In the genomic region with DNA sequence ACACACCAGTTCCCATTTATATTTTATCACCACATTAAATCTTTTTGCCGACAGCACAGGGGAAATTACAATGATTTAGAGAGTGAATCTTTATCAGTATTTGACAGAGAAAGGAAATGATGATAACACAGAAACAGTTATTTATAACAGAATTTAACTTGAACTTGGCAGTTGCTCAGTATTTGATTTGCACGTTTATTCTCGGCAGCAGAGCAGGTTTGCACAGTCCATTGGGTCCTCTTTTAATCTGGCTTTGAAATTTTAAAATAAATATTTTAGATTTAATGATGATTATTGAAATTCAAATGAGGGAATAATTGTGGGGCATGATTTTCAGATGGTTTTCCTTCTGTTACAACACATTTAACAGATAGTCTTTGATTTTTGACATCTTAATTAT, we compare ENCODE assay signal across 28 mouse cellular contexts.
DNase-seq lines count a peak whose midpoint lies in the region; ATAC-seq and TF ChIP-seq lines count a peak whose summit lies in the region.
"Had no signal": no experiment of that assay in that cellular context is flagged by ENCODE, and none has a peak within 500 bp of the region (broad histone marks: within the 10 kb centered on the region; RNA-seq: fewer than 3 reads in every experiment).

No protein-coding gene starts in this region.

- no peak for TF ChIP-seq CTCF in kidney, adult 2 months (conservative IDR thresholded peaks at IDR 0.05; ENCODE audit: insufficient read depth, insufficient read length, low read depth, low read length)
- TF ChIP-seq CTCF in midbrain, postnatal 0 days (IDR thresholded peaks at IDR 0.05) = no peak

- WGBS in kidney, adult 2 months = 49% methylated on average over 3 of the region's 3 CpGs
- WGBS in midbrain, embryonic 11.5 days = 88% methylated on average over 3 of the region's 3 CpGs
- 44% methylated on average over 3 of the region's 3 CpGs for WGBS in midbrain, postnatal 0 days

- H3K4me3 ChIP-seq in kidney, adult 2 months (ENCODE audit: insufficient read depth, low read depth, low read length) = no peak overlapping the region
- no peak overlapping the region for H3K4me3 ChIP-seq in midbrain, embryonic 11.5 days (ENCODE audit: low read depth, low read length)
- no peak overlapping the region for H3K4me3 ChIP-seq in midbrain, postnatal 0 days (ENCODE audit: low read depth, low read length)
- H3K4me3 ChIP-seq: embryonic facial prominence, embryonic 12.5 days; embryonic facial prominence, embryonic 15.5 days; heart, adult 2 months; heart, embryonic 10.5 days; heart, embryonic 13.5 days had no signal

- H3K9me3 ChIP-seq in midbrain, embryonic 11.5 days (ENCODE audit: control insufficient read depth, low read length) = no peaks in the 10 kb centered on the region
- no peaks in the 10 kb centered on the region for H3K9me3 ChIP-seq in midbrain, postnatal 0 days (ENCODE audit: low read length)
- H3K9me3 ChIP-seq: embryonic facial prominence, embryonic 12.5 days; embryonic facial prominence, embryonic 15.5 days; G1E; heart, embryonic 10.5 days; heart, embryonic 13.5 days had no signal

- no peak overlapping the region for H3K9ac ChIP-seq in midbrain, embryonic 11.5 days (ENCODE audit: low read length)
- no peak overlapping the region for H3K9ac ChIP-seq in midbrain, postnatal 0 days (replicated peaks; ENCODE audit: low read length, poor library complexity, severe bottlenecking)
- H3K9ac ChIP-seq: embryonic facial prominence, embryonic 12.5 days; embryonic facial prominence, embryonic 15.5 days; heart, embryonic 13.5 days; hindbrain, embryonic 14.5 days had no signal

- H3K27me3 ChIP-seq in kidney, adult 2 months (replicated peaks; ENCODE audit: control insufficient read depth, insufficient read depth, low read length) = no peaks in the 10 kb centered on the region
- no peaks in the 10 kb centered on the region for H3K27me3 ChIP-seq in midbrain, embryonic 11.5 days (ENCODE audit: control insufficient read depth, insufficient read depth, low read length)
- H3K27me3 ChIP-seq in midbrain, postnatal 0 days (ENCODE audit: insufficient read depth, low read length) = no peaks in the 10 kb centered on the region
- H3K27me3 ChIP-seq: CH12.LX; embryonic facial prominence, embryonic 12.5 days; embryonic facial prominence, embryonic 15.5 days; heart, embryonic 13.5 days; Patski had no signal

- peak; percentile 2 for DNase-seq in kidney, adult 2 months
- DNase-seq in kidney, postnatal 4 days = no peak
- peak; percentile 13 for DNase-seq in layer of hippocampus, adult 9-10 months (ENCODE audit: low spot score)
- no peak for DNase-seq in layer of hippocampus, adult 8-10 months (ENCODE audit: low spot score in 2 of 2)
- DNase-seq in midbrain, embryonic 11.5 days (ENCODE audit: low spot score, missing footprints) = peak; percentile 51
- DNase-seq in midbrain, postnatal 0 days (ENCODE audit: low spot score) = no peak
- DNase-seq in right cerebral cortex, adult 18-20 months = no peak
- DNase-seq: adrenal gland, postnatal 10 days; adrenal gland, postnatal 36 days; B cell, adult 2 months; cerebellum, adult 11 months; cerebellum, adult 2 months; cerebellum, adult 9-11 months; cerebellum, postnatal 25 days; gastrocnemius, postnatal 10 days; gastrocnemius, postnatal 36 days; heart, adult 2 months; heart, postnatal 14 days; heart, postnatal 4 days had no signal

- H3K4me2 ChIP-seq in midbrain, embryonic 11.5 days = no peak overlapping the region
- H3K4me2 ChIP-seq in midbrain, postnatal 0 days (ENCODE audit: low read depth, low read length, poor library complexity, severe bottlenecking) = no peak overlapping the region
- H3K4me2 ChIP-seq: embryonic facial prominence, embryonic 12.5 days; embryonic facial prominence, embryonic 15.5 days; heart, embryonic 13.5 days; hindbrain, embryonic 14.5 days had no signal

- no peaks in the 10 kb centered on the region for H3K36me3 ChIP-seq in kidney, adult 2 months (ENCODE audit: control insufficient read depth, insufficient read depth, low read length)
- no peaks in the 10 kb centered on the region for H3K36me3 ChIP-seq in midbrain, embryonic 11.5 days (ENCODE audit: control insufficient read depth, insufficient read depth, low read length)
- H3K36me3 ChIP-seq in midbrain, postnatal 0 days (ENCODE audit: insufficient read depth, low read length) = no peaks in the 10 kb centered on the region
- H3K36me3 ChIP-seq: embryonic facial prominence, embryonic 12.5 days; embryonic facial prominence, embryonic 15.5 days; G1E; heart, embryonic 10.5 days; heart, embryonic 13.5 days had no signal

- TF ChIP-seq POLR2A in kidney, adult 2 months (IDR thresholded peaks at IDR 0.05; ENCODE audit: low read depth, low read length) = no peak

- no peaks in the 10 kb centered on the region for H3K4me1 ChIP-seq in kidney, adult 2 months (ENCODE audit: control insufficient read depth, insufficient read depth, low read length)
- H3K4me1 ChIP-seq in midbrain, embryonic 11.5 days (ENCODE audit: control insufficient read depth, insufficient read depth, low read length) = no peaks in the 10 kb centered on the region
- H3K4me1 ChIP-seq in midbrain, postnatal 0 days (ENCODE audit: insufficient read depth, low read length) = no peaks in the 10 kb centered on the region
- H3K4me1 ChIP-seq: embryonic facial prominence, embryonic 12.5 days; embryonic facial prominence, embryonic 15.5 days; heart, embryonic 10.5 days; heart, embryonic 13.5 days had no signal

- no peak for ATAC-seq in midbrain, embryonic 11.5 days (ENCODE audit: low FRiP score)
- ATAC-seq in midbrain, postnatal 0 days (ENCODE audit: low FRiP score) = no peak
- ATAC-seq: forebrain, embryonic 14.5 days; Patski had no signal

- no peak overlapping the region for H3K27ac ChIP-seq in kidney, adult 2 months (ENCODE audit: insufficient read depth, low read depth, low read length)
- H3K27ac ChIP-seq in midbrain, embryonic 11.5 days (ENCODE audit: low read depth, low read length) = no peak overlapping the region
- no peak overlapping the region for H3K27ac ChIP-seq in midbrain, postnatal 0 days (ENCODE audit: low read depth, low read length)
- H3K27ac ChIP-seq: embryonic facial prominence, embryonic 12.5 days; embryonic facial prominence, embryonic 15.5 days; heart, adult 2 months; heart, embryonic 10.5 days; heart, embryonic 13.5 days; hindbrain, embryonic 14.5 days had no signal

Comparison
In these comparisons a context has a peak if more than half of its experiments do, and no peak if none do; other contexts are left out.
1. DNase-seq: peak in kidney, adult 2 months (single experiment), layer of hippocampus, adult 9-10 months (single experiment) and midbrain, embryonic 11.5 days (single experiment); none in kidney, postnatal 4 days (0 of 2), layer of hippocampus, adult 8-10 months (0 of 2), midbrain, postnatal 0 days (single experiment) and right cerebral cortex, adult 18-20 months (single experiment).